Mouse (Mus musculus) liver, adult 2 months (tissue): ENCODE data around the gene Hspbp1.

Source experiments
- CTCF ChIP-seq: fragments of 200-500 bp; IDR thresholded peaks from 2 replicates; pipeline ENCODE4 v1.5.1; 2011; ENCODE audit warnings: low read depth, low read length, control low read depth
- POLR2A ChIP-seq: fragments of 200-500 bp; IDR thresholded peaks from 2 replicates; pipeline ENCODE4 v1.6.1; 2011; ENCODE audit warnings: low read length, control low read depth; ENCODE audit not compliant: insufficient read depth; ENCODE audit errors: extremely low read depth

GRCm38 (mm10) chr7:4647992-4648391 is 36.9 kb downstream of the Hspbp1 start:
- TF ChIP-seq CTCF (no peak), POLR2A (no peak)
